Mouse (Mus musculus) kidney, postnatal 0 days (tissue): ENCODE measurements around the gene Gm28047. TPM values are rescaled to one million over a fixed set of nuclear protein-coding genes. Genes with fewer than 3 reads are reported as not detected.

ENCODE experiments used
- ATAC-seq: fragments of 200-750 bp; cut with Nextera tagmentation; replicated peaks from 2 replicates; pipeline ENCODE4 v1.8.0; 2017; ENCODE audit warnings: low read depth, moderate number of reproducible peaks, moderate TSS enrichment, moderate library complexity; ENCODE audit not compliant: low FRiP score
- DNase-seq: peaks from one replicate; pipeline ENCODE4 v3.0.0-alpha.2; 2016; ENCODE audit warnings: low spot score
- H3K27ac ChIP-seq: fragments of 300-500 bp; sonication (generic); 2 replicates; pipeline ENCODE4 v1.5.1; 2014; ENCODE audit warnings: mild to moderate bottlenecking
- H3K27me3 ChIP-seq: fragments of 300-500 bp; sonication (generic); 2 replicates; pipeline ENCODE4 v1.6.1; 2014; ENCODE audit warnings: low read length, mixed read lengths; ENCODE audit not compliant: insufficient read depth
- H3K36me3 ChIP-seq: fragments of 300-500 bp; sonication (generic); 2 replicates; pipeline ENCODE4 v1.6.1; 2014; ENCODE audit warnings: low read length, mixed read lengths; ENCODE audit not compliant: insufficient read depth
- H3K4me1 ChIP-seq: fragments of 300-500 bp; sonication (generic); replicated peaks from 2 replicates; pipeline ENCODE4 v1.6.1; 2014; ENCODE audit warnings: antibody characterized with exemption, low read length, mixed read lengths; ENCODE audit not compliant: insufficient read depth
- H3K4me2 ChIP-seq: fragments of 300-500 bp; sonication (generic); 2 replicates; pipeline ENCODE4 v1.6.1; 2014; ENCODE audit warnings: mild to moderate bottlenecking, low read length, moderate library complexity, mixed read lengths
- H3K4me3 ChIP-seq: fragments of 300-500 bp; sonication (generic); replicated peaks from 2 replicates; pipeline ENCODE4 v1.5.1; 2014; ENCODE audit warnings: low read depth, low read length
- H3K9ac ChIP-seq: fragments of 300-500 bp; sonication (generic); 2 replicates; pipeline ENCODE4 v1.6.1; 2014; ENCODE audit warnings: low read depth, low read length
- H3K9me3 ChIP-seq: fragments of 300-500 bp; sonication (generic); replicated peaks from 2 replicates; pipeline ENCODE4 v1.6.1; 2016; ENCODE audit warnings: low read length, inconsistent platforms, mixed read lengths
- CTCF ChIP-seq: IDR thresholded peaks from 2 replicates; pipeline ENCODE4 v1.5.1; 2016; ENCODE audit warnings: antibody characterized with exemption, low read depth, mild to moderate bottlenecking, moderate library complexity
- WGBS: fragments of 180-500 bp; shearing (Covaris S2); extraction: QIAGEN DNeasy Blood & Tissue Kit; methylation state at CpG from one replicate; pipeline ENCODE4 v1.1.7; 2014; 5-methylcytosine and 5-hydroxymethylcytosine counted together
- polyA plus RNA-seq: library from polyadenylated mRNA; unstranded; fragments of >200 nt; fragmentation: Nextera tagmentation; extraction: Ambion mirVana; gene quantifications from 2 replicates; pipeline ENCODE4 v1.2.1, GENCODE M21; 2015

The Gm28047 gene
- polyA plus RNA-seq, 1 experiment from 2014 or later, result 0.46 TPM

DNA sequence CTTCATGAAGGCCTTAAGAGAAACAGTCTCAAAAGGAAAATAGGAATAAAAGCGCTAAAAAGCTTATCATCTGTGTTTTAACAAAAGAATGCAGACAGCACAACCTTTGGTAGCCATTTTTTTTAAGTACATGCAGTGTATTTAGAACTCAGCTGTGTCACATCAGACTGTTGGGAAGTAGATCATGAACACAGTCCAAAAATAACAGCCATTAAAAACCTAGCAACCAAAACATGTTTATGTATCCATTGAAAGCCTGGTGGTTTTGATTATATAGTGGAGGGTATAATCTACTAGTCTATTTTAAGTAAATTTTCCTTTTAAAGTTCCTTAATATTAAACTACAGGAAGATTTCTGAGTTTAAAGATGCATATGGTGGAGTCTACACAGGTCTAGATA, 34.3 kb downstream of the Gm28047 start:
- no peak overlapping the region for H3K9ac ChIP-seq
- H3K4me2 ChIP-seq, result no peak overlapping the region
- no peaks in the 10 kb centered on the region for H3K9me3 ChIP-seq
- 0 out of 2 replicates have a peak, but pooled peaks cover 4% of the 10 kb centered on the region for H3K36me3 ChIP-seq
- 65% methylated on average over 1 of the region's 1 CpGs for WGBS
- 0 out of 2 replicates have a peak overlapping the region, but pooled peaks have one; percentile 31 for H3K27ac ChIP-seq
- H3K27me3 ChIP-seq, result no peaks in the 10 kb centered on the region
- peaks cover 6% of the 10 kb centered on the region; the same call in 1 of the 2 replicates for H3K4me1 ChIP-seq
- no peak for TF ChIP-seq CTCF
- H3K4me3 ChIP-seq, result no peak overlapping the region
- DNase-seq (peak; percentile 85), ATAC-seq (no peak)

DNA sequence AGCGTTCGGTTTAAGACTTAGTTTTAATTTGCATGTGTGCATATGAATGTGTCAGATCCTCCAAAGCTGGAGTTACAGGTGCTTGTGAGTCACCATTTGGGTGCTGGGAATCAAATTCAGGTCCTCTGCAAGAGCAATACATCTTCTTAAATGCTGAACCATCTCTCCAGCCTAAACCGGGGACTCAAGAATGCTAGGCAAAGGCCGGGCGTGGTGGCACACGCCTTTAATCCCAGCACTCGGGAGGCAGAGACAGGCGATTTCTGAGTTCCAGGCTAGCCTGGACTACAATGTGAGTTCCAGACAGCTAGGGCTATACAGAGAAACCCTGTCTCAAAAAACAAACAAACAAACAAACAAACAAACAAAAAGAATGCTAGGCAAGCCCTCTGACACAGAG, 35.0 kb downstream of the Gm28047 start:
- no peak for TF ChIP-seq CTCF
- peaks cover 10% of the 10 kb centered on the region; the same call in 1 of the 2 replicates for H3K4me1 ChIP-seq
- H3K27me3 ChIP-seq, result no peaks in the 10 kb centered on the region
- DNase-seq, result no peak
- H3K36me3 ChIP-seq, result 0 out of 2 replicates have a peak, but pooled peaks cover 4% of the 10 kb centered on the region
- no peak overlapping the region for H3K27ac ChIP-seq
- WGBS, result 93% methylated on average over 8 of the region's 8 CpGs
- H3K4me3 ChIP-seq, result no peak overlapping the region
- ATAC-seq, result no peak
- H3K4me2 ChIP-seq, result no peak overlapping the region
- H3K9ac ChIP-seq, result no peak overlapping the region
- no peaks in the 10 kb centered on the region for H3K9me3 ChIP-seq

DNA sequence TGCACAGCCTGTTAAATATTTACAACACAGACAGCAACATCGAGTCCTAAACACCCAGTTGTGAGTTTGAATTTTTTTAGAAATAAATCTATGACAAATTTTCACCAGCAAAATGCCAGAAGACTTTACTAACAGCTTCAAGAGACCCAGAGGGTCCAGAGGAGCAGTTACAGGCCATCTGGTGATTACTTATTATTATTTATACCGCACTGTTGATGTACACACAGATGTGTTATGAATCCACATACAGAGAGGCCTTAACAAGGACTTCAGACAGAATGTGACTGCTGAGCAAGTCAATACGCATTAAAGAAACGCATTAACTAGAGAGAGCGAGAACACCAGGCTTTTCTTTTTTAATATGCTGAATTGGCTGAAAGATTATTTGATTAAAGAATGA, 39.4 kb downstream of the Gm28047 start:
- no peak overlapping the region for H3K4me3 ChIP-seq
- no peak for DNase-seq
- 0 out of 2 replicates have a peak, but pooled peaks cover 5% of the 10 kb centered on the region for H3K4me1 ChIP-seq
- no peak for TF ChIP-seq CTCF
- no peak overlapping the region for H3K27ac ChIP-seq
- H3K36me3 ChIP-seq, result 0 out of 2 replicates have a peak, but pooled peaks cover 4% of the 10 kb centered on the region
- no peak for ATAC-seq
- H3K9ac ChIP-seq, result no peak overlapping the region
- H3K4me2 ChIP-seq, result no peak overlapping the region
- no peaks in the 10 kb centered on the region for H3K27me3 ChIP-seq
- WGBS, result 73% methylated on average over 5 of the region's 5 CpGs
- H3K9me3 ChIP-seq, result no peaks in the 10 kb centered on the region

DNA sequence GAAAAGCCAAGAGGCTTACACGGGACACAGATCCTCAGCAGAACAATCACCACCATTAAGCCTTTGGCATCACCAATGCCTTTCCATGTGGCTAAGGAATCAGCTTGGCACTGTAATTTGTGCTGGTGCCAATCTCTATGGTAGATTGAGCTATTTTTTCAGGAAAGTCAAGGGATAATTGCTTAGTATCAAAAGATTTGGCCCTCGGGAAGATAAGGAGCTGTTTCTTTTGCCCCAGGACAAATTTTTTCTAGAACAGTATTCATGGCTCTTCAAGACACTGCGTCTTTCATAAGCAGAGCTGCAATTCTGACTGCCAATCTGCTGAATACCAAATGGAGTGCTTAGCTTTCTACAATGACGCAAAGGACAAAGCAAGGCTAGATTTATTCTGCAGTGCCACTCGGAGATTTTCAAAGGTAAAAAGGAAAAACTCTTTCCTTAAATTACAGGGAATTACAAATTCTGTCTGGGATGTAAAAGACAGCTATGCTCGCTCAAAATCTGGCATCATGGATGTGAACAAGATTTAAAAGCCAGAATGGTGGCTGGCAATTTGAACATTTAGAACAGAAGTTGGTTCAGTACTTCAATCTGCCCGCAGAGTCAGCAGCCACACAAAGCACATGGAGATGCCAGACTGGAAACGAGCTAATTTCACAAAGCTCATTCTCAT, 41.0 kb downstream of the Gm28047 start:
- H3K36me3 ChIP-seq, result no peaks in the 10 kb centered on the region
- WGBS, result 78% methylated on average over 8 of the region's 8 CpGs
- no peak overlapping the region for H3K4me3 ChIP-seq
- no peaks in the 10 kb centered on the region for H3K9me3 ChIP-seq
- H3K9ac ChIP-seq, result no peak overlapping the region
- H3K4me1 ChIP-seq, result 0 out of 2 replicates have a peak, but pooled peaks cover 5% of the 10 kb centered on the region
- no peak for TF ChIP-seq CTCF
- no peak for DNase-seq
- no peak for ATAC-seq
- no peak overlapping the region for H3K4me2 ChIP-seq
- no peak overlapping the region for H3K27ac ChIP-seq
- H3K27me3 ChIP-seq, result no peaks in the 10 kb centered on the region

DNA sequence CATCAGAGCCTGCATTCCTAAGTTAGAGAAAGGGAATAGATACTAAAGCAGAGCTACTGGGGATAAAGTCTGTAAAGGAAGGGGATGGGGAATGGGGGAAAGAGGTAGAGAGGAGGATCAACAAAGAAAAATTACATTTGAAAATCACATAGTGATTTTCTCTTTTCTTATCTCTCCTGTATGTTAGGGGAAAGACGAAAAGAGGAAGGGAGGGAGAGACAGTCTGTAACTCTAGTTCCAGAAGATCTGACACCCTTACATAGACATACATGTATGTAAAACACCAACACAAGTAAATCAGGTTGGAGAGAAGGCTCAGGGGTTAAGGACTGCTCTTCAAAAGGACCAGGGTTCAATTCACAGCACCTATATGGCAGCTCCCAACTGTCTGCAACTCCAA, 43.7 kb downstream of the Gm28047 start:
- Histone ChIP-seq H3K9me3 (no peaks in the 10 kb centered on the region), H3K27ac (no peak overlapping the region), H3K36me3 (no peaks in the 10 kb centered on the region), H3K4me3 (no peak overlapping the region), H3K27me3 (no peaks in the 10 kb centered on the region), H3K4me1 (0 out of 2 replicates have a peak, but pooled peaks cover 5% of the 10 kb centered on the region), H3K4me2 (no peak overlapping the region), H3K9ac (no peak overlapping the region)
- 75% methylated on average over 1 of the region's 1 CpGs for WGBS
- DNase-seq (no peak), ATAC-seq (no peak)
- no peak for TF ChIP-seq CTCF

DNA sequence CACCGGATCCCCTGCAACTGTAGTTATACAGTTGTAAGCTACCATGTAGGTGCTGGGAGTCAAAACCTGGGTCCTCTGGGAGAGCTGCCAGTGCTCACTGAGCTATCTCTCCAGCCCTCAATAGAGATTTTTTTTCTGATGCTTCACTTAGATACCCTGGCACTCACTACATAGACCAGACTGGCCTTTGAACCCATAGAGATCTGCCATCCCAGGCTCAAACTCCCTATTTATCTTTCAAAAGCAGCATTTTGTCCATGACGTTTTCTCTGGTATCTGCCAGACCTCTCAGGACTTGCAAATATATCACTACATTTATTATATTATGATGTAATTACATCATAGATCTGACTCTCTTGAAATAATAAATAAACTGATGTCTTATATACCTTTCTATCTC, 46.5 kb downstream of the Gm28047 start:
- H3K9ac ChIP-seq, result no peak overlapping the region
- 89% methylated on average over 2 of the region's 2 CpGs for WGBS

DNA sequence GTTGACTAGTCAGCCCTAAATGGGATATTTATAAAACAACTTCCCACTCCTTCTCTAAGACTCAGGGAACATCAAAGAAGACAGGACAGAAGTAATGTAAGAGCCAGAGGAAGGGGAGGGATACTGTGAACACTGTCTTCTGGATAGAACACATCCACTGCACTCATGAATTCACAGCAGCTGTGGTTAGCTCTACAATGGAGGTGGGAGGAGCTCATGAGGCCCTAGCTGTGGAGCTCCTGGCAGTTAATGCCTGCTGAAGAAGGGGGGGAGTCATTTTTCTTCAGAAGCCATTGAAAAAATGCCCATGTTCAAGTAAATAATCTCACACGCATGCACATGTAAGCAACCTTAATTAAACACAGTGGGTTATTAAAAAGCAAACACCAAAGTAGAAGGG, 47.9 kb downstream of the Gm28047 start:
- TF ChIP-seq CTCF, result no peak
- Histone ChIP-seq H3K27me3 (no peaks in the 10 kb centered on the region), H3K9me3 (no peaks in the 10 kb centered on the region), H3K4me3 (no peak overlapping the region), H3K36me3 (no peaks in the 10 kb centered on the region), H3K9ac (no peak overlapping the region), H3K27ac (no peak overlapping the region), H3K4me2 (no peak overlapping the region), H3K4me1 (no peaks in the 10 kb centered on the region)
- DNase-seq (no peak), ATAC-seq (no peak)
- WGBS, result 83% methylated on average over 1 of the region's 1 CpGs

More for the DNA sequence above, 46.5 kb downstream of the Gm28047 start:
- ATAC-seq (no peak), DNase-seq (no peak)
- no peaks in the 10 kb centered on the region for H3K9me3 ChIP-seq
- no peak overlapping the region for H3K27ac ChIP-seq
- no peak overlapping the region for H3K4me3 ChIP-seq
- no peak overlapping the region for H3K4me2 ChIP-seq
- H3K4me1 ChIP-seq, result no peaks in the 10 kb centered on the region
- TF ChIP-seq CTCF, result no peak
- H3K36me3 ChIP-seq, result no peaks in the 10 kb centered on the region
- H3K27me3 ChIP-seq, result no peaks in the 10 kb centered on the region
